ENCODE assay signal across 8 mouse cellular contexts in the genomic region with DNA sequence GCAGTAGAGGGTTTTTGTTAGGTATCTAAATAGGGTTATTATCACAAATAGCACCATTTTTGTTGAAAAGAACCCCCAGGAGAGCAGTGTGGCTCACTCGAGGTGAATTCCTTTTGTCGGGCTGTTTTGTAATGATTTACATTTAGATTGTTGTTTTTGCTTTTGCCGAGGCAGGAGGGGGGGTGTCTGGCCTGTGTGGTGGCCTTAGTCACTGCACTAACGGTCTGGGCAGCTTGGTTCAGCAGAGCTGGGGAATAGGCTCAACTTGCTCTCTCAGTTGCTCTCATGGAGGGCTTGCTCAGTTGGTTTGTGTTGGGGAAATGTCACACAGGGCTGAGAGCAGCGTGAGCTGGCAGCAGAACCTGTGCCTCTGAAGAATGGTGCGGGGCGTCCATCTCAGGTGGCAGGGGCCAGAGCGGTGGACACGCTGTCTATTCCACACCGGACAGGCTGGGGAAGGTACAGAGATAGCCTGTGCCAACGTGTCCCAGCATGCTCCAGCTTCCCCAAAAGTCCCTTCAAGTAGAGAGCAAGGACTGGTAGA.
DNase-seq lines count a peak whose midpoint lies in the region.
"Had no signal": no experiment of that assay in that cellular context is flagged by ENCODE, and none has a peak within 500 bp of the region (broad histone marks: within the 10 kb centered on the region; RNA-seq: fewer than 3 reads in every experiment).

No protein-coding gene starts in this region.

- DNase-seq in heart, adult 11 months, result peak; percentile 82
- no peak for DNase-seq in heart, postnatal 4 days
- DNase-seq in layer of hippocampus, adult 9-11 months, result peak; percentile 1
- no peak for DNase-seq in layer of hippocampus, adult 8-10 months (ENCODE audit: low spot score in 2 of 2)
- peak; percentile 0 for DNase-seq in thymus, postnatal 25 days
- DNase-seq in thymus, postnatal 10 days (ENCODE audit: low spot score in 2 of 2), result no peak
- DNase-seq in left cerebral cortex, postnatal 36 days (ENCODE audit: low spot score in 2 of 2), result no peak
- DNase-seq: right cerebral cortex, adult 18-20 months had no signal

- intact Hi-C loops in left cerebral cortex, postnatal 36 days (cut with DNase I), result loop anchor here (5.0 kb wide), 1 partner anchor 304 kb away; no protein-coding TSS in a partner anchor

Comparison
In these comparisons a context has a peak if more than half of its experiments do, and no peak if none do; other contexts are left out.
1. DNase-seq: peak in heart, adult 11 months (single experiment), layer of hippocampus, adult 9-11 months (single experiment) and thymus, postnatal 25 days (single experiment); none in heart, postnatal 4 days (single experiment), layer of hippocampus, adult 8-10 months (0 of 2), thymus, postnatal 10 days (0 of 2) and left cerebral cortex, postnatal 36 days (0 of 2).